Mouse (Mus musculus): ENCODE data around the gene Fcrl1. TPM values are rescaled to one million over a fixed set of nuclear protein-coding genes. Genes with fewer than 3 reads are reported as not detected.

Fcrl1 gene
- polyA plus RNA-seq, 1 experiment from 2014 or later = 0.54 TPM

DNA sequence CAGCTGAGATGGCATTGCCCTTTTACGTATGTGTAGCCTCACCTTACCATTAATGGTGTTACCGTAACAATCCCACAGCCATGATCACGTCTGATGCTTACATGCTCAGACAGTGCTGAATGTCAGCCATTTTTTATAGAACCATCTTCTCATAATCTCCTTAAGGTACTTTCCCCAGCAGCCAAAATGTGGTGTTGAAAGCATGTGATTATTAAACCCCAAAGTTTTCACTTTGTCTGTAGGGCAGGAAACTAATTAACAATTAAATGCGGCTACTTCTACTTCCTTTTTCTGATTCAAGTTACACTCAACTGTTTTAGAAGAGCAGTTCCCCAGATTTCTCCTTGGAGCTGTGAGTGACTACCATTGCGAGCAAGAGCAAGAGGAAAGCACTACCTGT, 59.3 kb downstream of the Fcrl1 start, which contains the start of gene Fcrl5:
Gene Fcrl5, plus strand, starts transcription at position 295 of the 400 bp plus-strand sequence.
- ATAC-seq (ENCODE audit: insufficient number of reproducible peaks, insufficient read depth, low FRiP score, low read depth) = no peak
- Histone ChIP-seq H3K4me1 (ENCODE audit: control insufficient read depth, insufficient read depth, low read length) (no peaks in the 10 kb centered on the region), H3K27me3 (ENCODE audit: control insufficient read depth, insufficient read depth, low read length) (no peaks in the 10 kb centered on the region), H3K4me3 (ENCODE audit: low read depth, low read length) (no peak within 1 kb of the TSS), H3K9ac (replicated peaks; ENCODE audit: low read depth, low read length) (no peak within 1 kb of the TSS), H3K9me3 (ENCODE audit: control insufficient read depth, low read depth, low read length) (no peaks in the 10 kb centered on the region), H3K36me3 (ENCODE audit: control insufficient read depth, insufficient read depth, low read length) (no peaks in the 10 kb centered on the region), H3K27ac (ENCODE audit: low read length) (no peak within 1 kb of the TSS), H3K4me2 (replicated peaks; ENCODE audit: low read depth, low read length) (no peak within 1 kb of the TSS)
- WGBS = 85% methylated on average over 5 of the region's 5 CpGs

- Histone ChIP-seq H3K4me1 (ENCODE audit: control insufficient read depth, insufficient read depth, low read length) (no peaks in the 10 kb centered on the region), H3K27me3 (ENCODE audit: control insufficient read depth, insufficient read depth, low read length) (no peaks in the 10 kb centered on the region), H3K9ac (replicated peaks; ENCODE audit: low read depth, low read length) (no peak overlapping the region), H3K9me3 (ENCODE audit: control insufficient read depth, low read depth, low read length) (no peaks in the 10 kb centered on the region), H3K36me3 (ENCODE audit: control insufficient read depth, insufficient read depth, low read length) (no peaks in the 10 kb centered on the region), H3K4me3 (ENCODE audit: low read depth, low read length) (no peak overlapping the region), H3K4me2 (replicated peaks; ENCODE audit: low read depth, low read length) (no peak overlapping the region), H3K27ac (ENCODE audit: low read length) (no peak overlapping the region)
- WGBS = 65% methylated on average over 1 of the region's 1 CpGs
- no peak for ATAC-seq (ENCODE audit: insufficient number of reproducible peaks, insufficient read depth, low FRiP score, low read depth)
These were observed 64.4 kb downstream of the Fcrl1 start for GRCm38 (mm10) chr3:87440586-87440985.

DNA sequence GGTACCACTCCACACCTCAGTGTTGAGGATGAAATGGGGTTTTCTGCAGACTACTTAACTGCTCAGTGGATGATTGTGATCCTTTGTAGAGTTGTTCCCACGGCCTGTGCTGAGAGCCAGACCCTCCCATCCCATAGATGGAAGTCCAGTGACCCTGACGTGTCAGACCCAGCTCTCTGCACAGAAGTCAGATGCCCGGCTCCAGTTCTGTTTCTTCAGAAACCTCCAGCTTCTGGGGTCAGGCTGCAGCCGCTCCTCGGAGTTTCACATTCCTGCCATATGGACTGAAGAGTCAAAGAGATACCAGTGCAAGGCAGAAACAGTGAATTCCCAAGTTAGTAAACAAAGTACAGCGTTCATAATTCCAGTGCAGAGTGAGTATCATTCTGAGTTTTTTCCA, 67.8 kb downstream of the Fcrl1 start:
- H3K4me3 ChIP-seq (ENCODE audit: low read depth, low read length) = no peak overlapping the region
- H3K9me3 ChIP-seq (ENCODE audit: control insufficient read depth, low read depth, low read length) = no peaks in the 10 kb centered on the region
- no peak overlapping the region for H3K9ac ChIP-seq (replicated peaks; ENCODE audit: low read depth, low read length)
- H3K4me1 ChIP-seq (ENCODE audit: control insufficient read depth, insufficient read depth, low read length) = no peaks in the 10 kb centered on the region
- H3K27ac ChIP-seq (ENCODE audit: low read length) = no peak overlapping the region
- ATAC-seq (ENCODE audit: insufficient number of reproducible peaks, insufficient read depth, low FRiP score, low read depth) = no peak
- H3K36me3 ChIP-seq (ENCODE audit: control insufficient read depth, insufficient read depth, low read length) = no peaks in the 10 kb centered on the region
- no peak overlapping the region for H3K4me2 ChIP-seq (replicated peaks; ENCODE audit: low read depth, low read length)
- no peaks in the 10 kb centered on the region for H3K27me3 ChIP-seq (ENCODE audit: control insufficient read depth, insufficient read depth, low read length)
- 55% methylated on average over 6 of the region's 6 CpGs for WGBS

Other genes with a start within 250 kb of the Fcrl1 start
- 9.1 and 10.0 TPM in 2 replicates for gene Kirrel, start 201.6 kb upstream of the Fcrl1 start, polyA plus RNA-seq (2014; fragmentation: Nextera tagmentation; extraction: Ambion mirVana)
- gene Fcrls, start 112.6 kb upstream of the Fcrl1 start, polyA plus RNA-seq (2014; fragmentation: Nextera tagmentation; extraction: Ambion mirVana) = 15.9 and 16.2 TPM in 2 replicates
- 0.15 and 0.35 TPM in 2 replicates for gene Cd5l, start 18.5 kb upstream of the Fcrl1 start, polyA plus RNA-seq (2014; fragmentation: Nextera tagmentation; extraction: Ambion mirVana)
- not detected in 2 replicates for gene Fcrl5, start 59.4 kb downstream of the Fcrl1 start, polyA plus RNA-seq (2014; fragmentation: Nextera tagmentation; extraction: Ambion mirVana)
- gene Etv3, start 149.0 kb downstream of the Fcrl1 start, polyA plus RNA-seq (2014; fragmentation: Nextera tagmentation; extraction: Ambion mirVana) = 10.7 and 10.8 TPM in 2 replicates
- gene Arhgef11, start 241.2 kb downstream of the Fcrl1 start, polyA plus RNA-seq (2014; fragmentation: Nextera tagmentation; extraction: Ambion mirVana) = 17.5 and 18.6 TPM in 2 replicates